Mouse (Mus musculus): ENCODE data around the gene Atp6v0e. TPM values are rescaled to one million over a fixed set of nuclear protein-coding genes. Genes with fewer than 3 reads are reported as not detected.

The Atp6v0e gene
- polyA plus RNA-seq, 1 experiment from 2014 or later = 179 TPM

GRCm38 (mm10) chr17:26727110-26727755, 64.2 kb downstream of the Atp6v0e start:
- ATAC-seq = no peak
- Histone ChIP-seq H3K4me2 (no peak overlapping the region), H3K27me3 (replicated peaks) (no peaks in the 10 kb centered on the region), H3K9ac (no peak overlapping the region), H3K27ac (no peak overlapping the region), H3K9me3 (replicated peaks) (no peaks in the 10 kb centered on the region), H3K36me3 (no peaks in the 10 kb centered on the region), H3K4me3 (no peak overlapping the region), H3K4me1 (peaks cover 37% of the 10 kb centered on the region)
- 50% methylated on average over 3 of the region's 3 CpGs for WGBS (ENCODE audit: insufficient replicate concordance)

- Histone ChIP-seq H3K4me1 (no peaks in the 10 kb centered on the region), H3K36me3 (no peaks in the 10 kb centered on the region), H3K9me3 (replicated peaks) (no peaks in the 10 kb centered on the region), H3K27me3 (replicated peaks) (no peaks in the 10 kb centered on the region), H3K9ac (no peak overlapping the region), H3K4me2 (no peak overlapping the region), H3K4me3 (no peak overlapping the region), H3K27ac (no peak overlapping the region)
- ATAC-seq = no peak
- 54% methylated on average over 4 of the region's 4 CpGs for WGBS (ENCODE audit: insufficient replicate concordance)
Measured at GRCm38 (mm10) chr17:26742581-26742980, 79.5 kb downstream of the Atp6v0e start.

- H3K4me3 ChIP-seq = no peak overlapping the region
- WGBS (ENCODE audit: insufficient replicate concordance) = 43% methylated on average over 1 of the region's 1 CpGs
- no peak overlapping the region for H3K4me2 ChIP-seq
- no peaks in the 10 kb centered on the region for H3K9me3 ChIP-seq (replicated peaks)
- no peaks in the 10 kb centered on the region for H3K4me1 ChIP-seq
- H3K36me3 ChIP-seq = no peaks in the 10 kb centered on the region
- H3K27me3 ChIP-seq (replicated peaks) = no peaks in the 10 kb centered on the region
- no peak overlapping the region for H3K27ac ChIP-seq
- ATAC-seq = no peak
- H3K9ac ChIP-seq = no peak overlapping the region
Measured at GRCm38 (mm10) chr17:26743294-26743693, 80.3 kb downstream of the Atp6v0e start.

Other genes starting within 250 kb of the Atp6v0e start
- 0.06 and 0.10 TPM in 2 replicates for gene Neurl1b, start 248.4 kb upstream of the Atp6v0e start, polyA plus RNA-seq (2016; fragmentation: Nextera tagmentation; extraction: Ambion mirVana)
- gene Ergic1, start 101.7 kb upstream of the Atp6v0e start, polyA plus RNA-seq (2016; fragmentation: Nextera tagmentation; extraction: Ambion mirVana) = 44.6 and 45.7 TPM in 2 replicates
- gene Dusp1, start 101.1 kb upstream of the Atp6v0e start, polyA plus RNA-seq (2016; fragmentation: Nextera tagmentation; extraction: Ambion mirVana) = 28.6 and 28.7 TPM in 2 replicates
- gene Crebrf, start 52.4 kb downstream of the Atp6v0e start, polyA plus RNA-seq (2016; fragmentation: Nextera tagmentation; extraction: Ambion mirVana) = 1.7 and 2.1 TPM in 2 replicates
- gene Bnip1, start 117.8 kb downstream of the Atp6v0e start, polyA plus RNA-seq (2016; fragmentation: Nextera tagmentation; extraction: Ambion mirVana) = 28.3 and 31.0 TPM in 2 replicates
- 0.13 and 0.19 TPM in 2 replicates for gene Nkx2-5, start 181.8 kb downstream of the Atp6v0e start, polyA plus RNA-seq (2016; fragmentation: Nextera tagmentation; extraction: Ambion mirVana)